Mouse (Mus musculus) forebrain, embryonic 12.5 days (tissue): ENCODE data around the gene Actn4. TPM values are rescaled to one million over a fixed set of nuclear protein-coding genes. Genes with fewer than 3 reads are reported as not detected.
"Not testable (repeated sequence)": the region's sequence is repeated elsewhere in the genome, so short reads cannot be mapped to it uniquely, and the experiment has no call there.

ENCODE experiments used
- ATAC-seq: fragments of 200-750 bp; cut with Nextera tagmentation; 2 replicates; pipeline ENCODE4 v1.8.0; 2017; ENCODE audit warnings: moderate TSS enrichment; ENCODE audit not compliant: low FRiP score
- H3K27ac ChIP-seq: fragments of 300-500 bp; sonication (generic); 2 replicates; pipeline ENCODE4 v1.5.1; 2016; ENCODE audit warnings: mild to moderate bottlenecking
- H3K27me3 ChIP-seq: fragments of 300-500 bp; sonication (generic); 2 replicates; pipeline ENCODE4 v1.6.1; 2016; ENCODE audit warnings: mild to moderate bottlenecking
- H3K36me3 ChIP-seq: fragments of 300-500 bp; sonication (generic); replicated peaks from 2 replicates; pipeline ENCODE4 v1.6.1; 2016; ENCODE audit warnings: mild to moderate bottlenecking
- H3K4me1 ChIP-seq: fragments of 300-500 bp; sonication (generic); 2 replicates; pipeline ENCODE4 v1.6.1; 2016
- H3K4me2 ChIP-seq: fragments of 300-500 bp; sonication (generic); 2 replicates; pipeline ENCODE4 v1.6.1; 2016; ENCODE audit warnings: mild to moderate bottlenecking, moderate library complexity
- H3K4me3 ChIP-seq: fragments of 300-500 bp; sonication (generic); replicated peaks from 2 replicates; pipeline ENCODE4 v1.5.1; 2016; ENCODE audit warnings: mild to moderate bottlenecking
- H3K9ac ChIP-seq: fragments of 300-500 bp; sonication (generic); 2 replicates; pipeline ENCODE4 v1.6.1; 2016; ENCODE audit warnings: mild to moderate bottlenecking
- H3K9me3 ChIP-seq: fragments of 300-500 bp; sonication (generic); 2 replicates; pipeline ENCODE4 v1.6.1; 2016
- WGBS: fragments of 180-500 bp; shearing (Covaris S2); methylation state at CpG from one replicate; pipeline ENCODE4 v1.1.7; 2016; 5-methylcytosine and 5-hydroxymethylcytosine counted together
- polyA plus RNA-seq: library from polyadenylated mRNA; unstranded; fragments of >200 nt; fragmentation: Nextera tagmentation; extraction: Ambion mirVana; gene quantifications from 2 replicates; pipeline ENCODE4 v1.2.1, GENCODE M21; 2016

The Actn4 gene
- polyA plus RNA-seq, 1 experiment from 2014 or later: 159 TPM

DNA sequence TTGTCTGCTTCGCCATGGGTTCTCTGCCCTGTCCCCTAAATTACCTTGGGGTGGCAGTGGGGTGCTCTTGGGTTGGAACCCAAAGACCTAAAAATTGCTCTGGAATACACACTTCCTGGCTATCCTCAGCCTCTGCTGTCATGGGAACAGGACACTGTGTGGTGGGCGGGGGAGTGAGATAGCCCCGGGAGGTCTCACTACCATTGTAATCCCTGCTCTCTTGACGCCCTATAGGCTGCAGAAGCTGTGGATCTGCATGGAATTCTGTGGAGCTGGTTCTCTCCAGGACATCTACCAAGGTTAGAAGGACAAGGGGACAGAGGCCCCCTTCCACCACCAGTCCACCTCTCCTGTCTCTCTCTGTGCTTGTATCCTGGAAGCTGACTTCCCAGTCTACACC lies 21.7 kb upstream of the Actn4 start:
- H3K4me2 ChIP-seq: no peak overlapping the region
- peaks cover 6% of the 10 kb centered on the region for H3K36me3 ChIP-seq
- peaks cover 21% of the 10 kb centered on the region for H3K4me1 ChIP-seq
- H3K27ac ChIP-seq: no peak overlapping the region
- no peak overlapping the region for H3K4me3 ChIP-seq
- no peak overlapping the region for H3K9ac ChIP-seq
- no peaks in the 10 kb centered on the region for H3K9me3 ChIP-seq
- 74% methylated on average over 4 of the region's 4 CpGs for WGBS
- ATAC-seq: no peak
- no peaks in the 10 kb centered on the region for H3K27me3 ChIP-seq

GRCm38 (mm10) chr7:28983141-28983564 lies 21.0 kb upstream of the Actn4 start:
- Histone ChIP-seq H3K4me3 (no peak overlapping the region), H3K27me3 (no peaks in the 10 kb centered on the region), H3K9ac (peak overlapping the region; percentile 72), H3K36me3 (peaks cover 13% of the 10 kb centered on the region), H3K9me3 (no peaks in the 10 kb centered on the region), H3K27ac (no peak overlapping the region), H3K4me1 (peaks cover 21% of the 10 kb centered on the region), H3K4me2 (peak overlapping the region; percentile 90; the same call in 1 of the 2 replicates)
- WGBS: 66% methylated on average over 10 of the region's 11 CpGs
- no peak for ATAC-seq

DNA sequence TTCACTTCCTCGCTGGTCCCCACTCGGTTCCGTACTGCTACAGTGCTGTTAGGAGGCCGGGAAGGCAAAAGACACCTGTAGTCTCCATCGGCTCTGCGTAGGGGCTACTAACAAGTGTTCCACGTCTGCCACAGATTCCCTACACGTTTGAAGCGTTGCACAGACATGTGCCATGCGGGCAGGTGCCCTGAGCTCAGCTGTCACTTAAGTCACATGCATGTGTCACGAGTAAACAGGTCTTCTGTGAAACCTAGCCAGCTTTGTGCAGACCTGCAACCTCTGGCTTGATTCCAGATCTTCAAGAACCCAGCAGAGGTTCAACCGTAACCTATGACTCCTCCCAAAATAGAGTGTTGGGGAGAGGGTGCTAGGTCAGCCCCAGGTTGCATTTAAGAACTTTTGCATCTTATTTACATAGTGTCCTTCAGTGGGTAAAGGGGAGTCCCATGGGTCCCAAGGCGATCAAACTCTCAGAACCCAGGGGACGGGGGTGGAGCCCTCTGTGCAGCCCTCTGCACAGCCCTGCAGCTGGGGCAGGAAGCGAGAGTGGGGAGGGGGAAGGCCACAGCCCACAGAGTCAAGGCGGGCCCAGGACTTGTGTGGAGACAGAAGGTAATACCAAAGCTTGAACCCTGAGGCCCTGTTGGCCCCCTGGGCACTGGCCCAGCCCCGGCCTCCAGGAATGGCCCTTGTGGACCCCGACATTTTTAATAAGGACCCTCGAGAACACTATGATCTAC lies 20.3 kb upstream of the Actn4 start:
- H3K9me3 ChIP-seq: no peaks in the 10 kb centered on the region
- peaks cover 21% of the 10 kb centered on the region for H3K4me1 ChIP-seq
- H3K4me3 ChIP-seq: peak overlapping the region; percentile 48
- H3K27ac ChIP-seq: peak overlapping the region; percentile 83
- no peaks in the 10 kb centered on the region for H3K27me3 ChIP-seq
- peak overlapping the region; percentile 72 for H3K9ac ChIP-seq
- peaks cover 20% of the 10 kb centered on the region for H3K36me3 ChIP-seq
- 14% methylated on average over 19 of the region's 19 CpGs for WGBS
- ATAC-seq: peak; percentile 57
- peak overlapping the region; percentile 90 for H3K4me2 ChIP-seq

DNA sequence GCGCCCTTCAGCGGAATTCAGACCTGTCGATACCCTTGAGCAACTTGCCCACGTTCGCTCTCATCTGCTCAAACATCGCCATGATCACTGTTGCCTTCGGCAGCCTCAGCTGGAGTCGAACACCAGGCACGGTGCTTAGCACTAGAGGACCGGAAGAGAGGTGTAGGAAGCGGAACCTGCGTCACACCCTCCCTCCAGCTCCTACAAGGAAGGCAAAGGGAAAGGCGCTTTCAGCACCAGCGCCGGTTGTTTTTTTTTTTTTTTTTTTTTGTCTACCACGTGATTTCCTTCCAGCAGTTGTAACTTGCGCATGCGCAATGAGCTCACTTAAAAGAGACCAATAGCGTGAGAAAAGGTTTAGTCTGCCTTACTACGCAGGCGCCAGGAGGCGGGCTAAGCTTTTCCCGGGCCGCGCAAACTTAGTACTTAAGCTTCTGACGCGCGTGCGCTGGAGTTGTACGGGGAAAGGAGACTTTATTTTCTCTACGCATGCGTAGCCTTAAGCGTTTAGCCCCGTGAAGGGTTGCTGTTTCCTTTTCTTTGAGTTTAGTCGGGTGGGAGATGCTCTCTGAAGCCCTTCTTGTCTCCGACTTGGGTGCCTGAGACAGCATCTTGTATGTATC lies 19.6 kb upstream of the Actn4 start, which contains the start of the genes Eif3k and Map4k1:
Gene Eif3k (minus strand): TSS at position 214 of the 623 bp plus-strand sequence.
Gene Map4k1 (plus strand): TSS at position 400 of the 623 bp plus-strand sequence.
- Histone ChIP-seq H3K4me2 (peak within 1 kb of the TSS; percentile 90), H3K9me3 (no peaks in the 10 kb centered on the region), H3K27me3 (no peaks in the 10 kb centered on the region), H3K4me1 (peaks cover 21% of the 10 kb centered on the region), H3K9ac (peak within 1 kb of the TSS; percentile 72), H3K36me3 (peaks cover 27% of the 10 kb centered on the region), H3K4me3 (peak within 1 kb of the TSS; percentile 70), H3K27ac (peak within 1 kb of the TSS; percentile 83)
- under 1% methylated on average over 36 of the region's 36 CpGs for WGBS
- peak; percentile 97 for ATAC-seq

DNA sequence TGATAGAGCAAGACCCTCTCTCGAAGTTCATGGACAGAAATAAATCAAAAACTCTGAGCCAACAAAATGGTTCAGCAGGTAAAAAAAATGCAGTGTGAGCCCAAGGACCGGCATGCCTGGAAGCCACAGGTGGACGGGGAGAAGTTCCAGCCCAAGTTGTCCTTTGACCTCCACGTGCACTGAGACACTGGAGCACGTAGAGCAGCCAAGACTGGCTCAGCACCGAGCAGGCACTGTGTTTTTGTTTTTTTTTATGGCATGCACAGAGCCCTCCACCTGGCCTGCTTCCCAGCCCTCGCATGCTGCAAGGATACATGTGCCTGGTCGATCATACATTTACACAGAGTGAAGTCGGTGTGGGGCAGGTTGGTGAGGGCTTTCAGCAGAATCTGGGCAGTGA lies 15.4 kb upstream of the Actn4 start:
- WGBS: 91% methylated on average over 9 of the region's 9 CpGs
- H3K9ac ChIP-seq: no peak overlapping the region
- peaks cover 11% of the 10 kb centered on the region for H3K4me1 ChIP-seq
- H3K27me3 ChIP-seq: no peaks in the 10 kb centered on the region
- ATAC-seq: no peak
- no peak overlapping the region for H3K4me3 ChIP-seq
- no peaks in the 10 kb centered on the region for H3K9me3 ChIP-seq
- H3K36me3 ChIP-seq: peaks cover 54% of the 10 kb centered on the region
- H3K27ac ChIP-seq: no peak overlapping the region
- no peak overlapping the region for H3K4me2 ChIP-seq

DNA sequence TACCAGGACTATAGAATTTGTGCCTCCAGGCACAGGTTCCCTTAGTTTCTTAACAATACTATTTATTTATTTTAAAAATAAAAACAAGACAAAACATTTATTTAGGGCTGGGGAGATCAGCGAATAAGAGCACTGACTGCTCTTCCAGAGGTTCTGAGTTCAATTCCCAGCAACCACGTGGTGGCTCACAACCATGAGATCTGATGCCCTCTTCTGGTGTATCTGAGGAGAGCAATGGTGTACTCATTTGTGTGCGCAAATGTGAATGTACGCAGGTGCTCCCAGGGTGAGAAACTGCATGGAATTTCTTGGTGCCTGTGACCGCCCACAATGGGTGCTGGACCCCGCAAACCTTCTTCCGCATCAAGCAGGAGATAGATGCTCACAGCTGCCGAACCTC lies 10.9 kb upstream of the Actn4 start:
- H3K4me3 ChIP-seq: no peak overlapping the region
- no peaks in the 10 kb centered on the region for H3K9me3 ChIP-seq
- H3K36me3 ChIP-seq: peaks cover 75% of the 10 kb centered on the region
- 83% methylated on average over 8 of the region's 8 CpGs for WGBS
- H3K27ac ChIP-seq: no peak overlapping the region
- H3K9ac ChIP-seq: no peak overlapping the region
- H3K4me2 ChIP-seq: no peak overlapping the region
- ATAC-seq: no peak
- H3K27me3 ChIP-seq: no peaks in the 10 kb centered on the region
- no peaks in the 10 kb centered on the region for H3K4me1 ChIP-seq

GRCm38 (mm10) chr7:28972542-28972985 lies 10.4 kb upstream of the Actn4 start:
- Histone ChIP-seq H3K27me3 (no peaks in the 10 kb centered on the region), H3K36me3 (peaks cover 70% of the 10 kb centered on the region), H3K4me1 (no peaks in the 10 kb centered on the region), H3K9me3 (no peaks in the 10 kb centered on the region), H3K4me2 (no peak overlapping the region), H3K27ac (no peak overlapping the region), H3K9ac (no peak overlapping the region), H3K4me3 (no peak overlapping the region)
- no peak for ATAC-seq
- WGBS: 67% methylated on average over 8 of the region's 8 CpGs

- 87% methylated on average over 6 of the region's 6 CpGs for WGBS
Measured at GRCm38 (mm10) chr7:28971770-28972269, 9.7 kb upstream of the Actn4 start.

GRCm38 (mm10) chr7:28971029-28971428 lies 8.9 kb upstream of the Actn4 start:
- no peak overlapping the region for H3K4me2 ChIP-seq
- H3K27ac ChIP-seq: no peak overlapping the region
- no peak for ATAC-seq
- WGBS: 91% methylated on average over 7 of the region's 7 CpGs
- H3K9ac ChIP-seq: no peak overlapping the region
- H3K27me3 ChIP-seq: no peaks in the 10 kb centered on the region
- H3K4me1 ChIP-seq: no peaks in the 10 kb centered on the region
- no peaks in the 10 kb centered on the region for H3K9me3 ChIP-seq
- no peak overlapping the region for H3K4me3 ChIP-seq
- H3K36me3 ChIP-seq: peaks cover 55% of the 10 kb centered on the region

More at GRCm38 (mm10) chr7:28971770-28972269, 9.7 kb upstream of the Actn4 start:
- Histone ChIP-seq H3K9me3 (no peaks in the 10 kb centered on the region), H3K4me1 (no peaks in the 10 kb centered on the region), H3K27ac (no peak overlapping the region), H3K4me3 (no peak overlapping the region), H3K27me3 (no peaks in the 10 kb centered on the region), H3K36me3 (peaks cover 63% of the 10 kb centered on the region), H3K4me2 (no peak overlapping the region), H3K9ac (no peak overlapping the region)
- ATAC-seq: no peak

GRCm38 (mm10) chr7:28969672-28970394 lies 7.7 kb upstream of the Actn4 start:
- Histone ChIP-seq H3K4me1 (no peaks in the 10 kb centered on the region), H3K9me3 (no peaks in the 10 kb centered on the region), H3K27me3 (no peaks in the 10 kb centered on the region), H3K9ac (no peak overlapping the region), H3K4me3 (no peak overlapping the region), H3K36me3 (peaks cover 52% of the 10 kb centered on the region), H3K4me2 (no peak overlapping the region), H3K27ac (no peak overlapping the region)
- ATAC-seq: no peak
- WGBS: 87% methylated on average over 12 of the region's 12 CpGs

DNA sequence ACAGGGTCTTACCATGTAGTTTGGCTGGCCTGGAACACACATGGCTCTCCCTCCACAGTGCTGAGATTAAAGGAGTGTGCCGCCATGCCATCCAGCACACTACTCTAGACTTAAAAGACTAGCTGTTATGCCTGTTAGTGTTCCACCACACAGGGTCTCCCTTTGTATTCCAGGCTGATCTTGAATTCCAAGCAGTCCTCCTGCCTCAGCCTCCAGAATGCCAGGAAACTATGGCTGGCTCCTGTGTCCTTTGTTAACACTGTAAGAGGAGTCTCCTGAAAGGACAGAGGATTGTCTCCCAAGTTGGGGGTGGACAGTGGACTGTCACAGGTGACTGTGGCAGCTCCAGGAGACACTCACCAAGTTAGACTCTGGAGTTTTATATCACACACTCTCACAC lies 7.1 kb upstream of the Actn4 start:
- no peak overlapping the region for H3K27ac ChIP-seq
- H3K4me2 ChIP-seq: no peak overlapping the region
- H3K27me3 ChIP-seq: no peaks in the 10 kb centered on the region
- 96% methylated on average over 1 of the region's 1 CpGs for WGBS
- ATAC-seq: no peak
- no peaks in the 10 kb centered on the region for H3K9me3 ChIP-seq
- no peak overlapping the region for H3K9ac ChIP-seq
- peaks cover 49% of the 10 kb centered on the region for H3K36me3 ChIP-seq
- H3K4me1 ChIP-seq: no peaks in the 10 kb centered on the region
- no peak overlapping the region for H3K4me3 ChIP-seq

- WGBS: 96% methylated on average over 8 of the region's 8 CpGs
- not testable (repeated sequence) for ATAC-seq, H3K4me1 ChIP-seq
Measured at GRCm38 (mm10) chr7:28968120-28968519, 6.0 kb upstream of the Actn4 start.

More at GRCm38 (mm10) chr7:28968120-28968519, 6.0 kb upstream of the Actn4 start:
- H3K27ac ChIP-seq, H3K4me3 ChIP-seq, H3K4me2 ChIP-seq, H3K9me3 ChIP-seq, H3K27me3 ChIP-seq, H3K9ac ChIP-seq: not testable (repeated sequence)
- peaks cover 37% of the 10 kb centered on the region for H3K36me3 ChIP-seq
